In genomic region chr3:56830315-56831097, GRCm38 (mm10) we compare ENCODE assay signal across 20 mouse cellular contexts.
DNase-seq lines count a peak whose midpoint lies in the region; ATAC-seq and TF ChIP-seq lines count a peak whose summit lies in the region.
"Had no signal": no experiment of that assay in that cellular context is flagged by ENCODE, and none has a peak within 500 bp of the region (broad histone marks: within the 10 kb centered on the region; RNA-seq: fewer than 3 reads in every experiment).

No protein-coding gene starts in this region.

- 56% methylated on average over 4 of the region's 4 CpGs for WGBS in forebrain, embryonic 12.5 days
- 73% methylated on average over 4 of the region's 4 CpGs for WGBS in forebrain, embryonic 10.5 days
- WGBS in forebrain, postnatal 0 days = 47% methylated on average over 4 of the region's 4 CpGs

- no peak overlapping the region for H3K9ac ChIP-seq in forebrain, embryonic 12.5 days
- H3K9ac ChIP-seq in forebrain, postnatal 0 days = no peak overlapping the region
- H3K9ac ChIP-seq: liver, embryonic 13.5 days; midbrain, embryonic 13.5 days had no signal

- ATAC-seq in forebrain, embryonic 12.5 days (ENCODE audit: low FRiP score) = peak; percentile 63; the same call in 1 of the 2 replicates
- ATAC-seq in forebrain, postnatal 0 days = peak; percentile 91
- ATAC-seq: hindbrain, postnatal 0 days; intestine, embryonic 16.5 days; midbrain, embryonic 13.5 days had no signal

- intact Hi-C loops in heart, postnatal 10 days (cut with DNase I) = no loop called here
- intact Hi-C loops in heart, postnatal 14 days (cut with DNase I) = no loop called here

- no peak overlapping the region for H3K4me3 ChIP-seq in forebrain, embryonic 12.5 days (replicated peaks)
- H3K4me3 ChIP-seq in forebrain, embryonic 10.5 days = no peak overlapping the region
- no peak overlapping the region for H3K4me3 ChIP-seq in forebrain, postnatal 0 days (ENCODE audit: low read depth, low read length)
- H3K4me3 ChIP-seq: liver, embryonic 13.5 days; megakaryocyte, embryonic 14.5 days; midbrain, embryonic 13.5 days had no signal

- H3K4me1 ChIP-seq in forebrain, embryonic 12.5 days = no peaks in the 10 kb centered on the region
- no peaks in the 10 kb centered on the region for H3K4me1 ChIP-seq in forebrain, embryonic 10.5 days
- H3K4me1 ChIP-seq in forebrain, postnatal 0 days (ENCODE audit: insufficient read depth) = no peaks in the 10 kb centered on the region
- H3K4me1 ChIP-seq: liver, embryonic 13.5 days; megakaryocyte, embryonic 14.5 days; midbrain, embryonic 13.5 days had no signal

- H3K27me3 ChIP-seq in forebrain, embryonic 12.5 days = no peaks in the 10 kb centered on the region
- H3K27me3 ChIP-seq in forebrain, embryonic 10.5 days (ENCODE audit: poor library complexity, severe bottlenecking) = no peaks in the 10 kb centered on the region
- H3K27me3 ChIP-seq in forebrain, postnatal 0 days (ENCODE audit: insufficient read depth, low read length) = no peaks in the 10 kb centered on the region; the same call in 1 of the 2 replicates
- H3K27me3 ChIP-seq: liver, embryonic 13.5 days; megakaryocyte, embryonic 14.5 days; midbrain, embryonic 13.5 days had no signal

- H3K36me3 ChIP-seq in forebrain, embryonic 12.5 days (replicated peaks) = no peaks in the 10 kb centered on the region
- H3K36me3 ChIP-seq in forebrain, embryonic 10.5 days (replicated peaks) = no peaks in the 10 kb centered on the region
- H3K36me3 ChIP-seq in forebrain, postnatal 0 days (ENCODE audit: insufficient read depth) = no peaks in the 10 kb centered on the region
- H3K36me3 ChIP-seq: liver, embryonic 13.5 days; midbrain, embryonic 13.5 days had no signal

- H3K27ac ChIP-seq in forebrain, embryonic 12.5 days = 0 out of 2 replicates have a peak overlapping the region, but pooled peaks have one; percentile 31
- H3K27ac ChIP-seq in forebrain, embryonic 10.5 days = no peak overlapping the region
- 0 out of 2 replicates have a peak overlapping the region, but pooled peaks have one; percentile 37 for H3K27ac ChIP-seq in forebrain, postnatal 0 days (ENCODE audit: low read depth, low read length)
- H3K27ac ChIP-seq: hindbrain, postnatal 0 days; liver, embryonic 13.5 days; midbrain, embryonic 13.5 days had no signal

- no peak for TF ChIP-seq POLR2A in brain, embryonic 14.5 days (IDR thresholded peaks at IDR 0.05; ENCODE audit: borderline replicate concordance, extremely low read depth, insufficient read depth, insufficient read length, poor library complexity, severe bottlenecking)

- TF ChIP-seq CTCF in brain, embryonic 14.5 days (IDR thresholded peaks at IDR 0.05; ENCODE audit: borderline replicate concordance, extremely low read depth, insufficient read depth, insufficient read length) = no peak
- no peak for TF ChIP-seq CTCF in forebrain, postnatal 0 days (IDR thresholded peaks at IDR 0.05; ENCODE audit: low read depth)

- DNase-seq in forebrain, embryonic 10.5 days (ENCODE audit: extremely low spot score, low spot score) = no peak
- DNase-seq in heart, postnatal 10 days = peak; percentile 2
- DNase-seq in heart, postnatal 14 days = no peak
- peak; percentile 81 for DNase-seq in brain, embryonic 14.5 days (ENCODE audit: low read depth)
- peak; percentile 41 for DNase-seq in forebrain, postnatal 0 days
- DNase-seq in urinary bladder, adult 18-20 months (ENCODE audit: low spot score in 2 of 2) = no peak
- DNase-seq: adrenal gland, postnatal 25 days; cerebellum, adult 9-11 months; gastrocnemius, postnatal 36 days; kidney, postnatal 36 days; liver, embryonic 13.5 days; lung, adult 2 months; thymus, adult 18-20 months; thymus, postnatal 36 days had no signal

- H3K9me3 ChIP-seq in forebrain, embryonic 12.5 days = no peaks in the 10 kb centered on the region
- H3K9me3 ChIP-seq in forebrain, embryonic 10.5 days = no peaks in the 10 kb centered on the region
- H3K9me3 ChIP-seq in forebrain, postnatal 0 days (ENCODE audit: low read length) = no peaks in the 10 kb centered on the region
- H3K9me3 ChIP-seq: liver, embryonic 13.5 days; megakaryocyte, embryonic 14.5 days; midbrain, embryonic 13.5 days had no signal

- H3K4me2 ChIP-seq in forebrain, embryonic 12.5 days = no peak overlapping the region
- H3K4me2 ChIP-seq in forebrain, postnatal 0 days (ENCODE audit: low read depth) = no peak overlapping the region
- H3K4me2 ChIP-seq: heart, embryonic 11.5 days; liver, embryonic 13.5 days; midbrain, embryonic 13.5 days had no signal

Comparison
In these comparisons a context has a peak if more than half of its experiments do, and no peak if none do; other contexts are left out.
1. DNase-seq: peak in heart, postnatal 10 days (2 of 2), brain, embryonic 14.5 days (single experiment) and forebrain, postnatal 0 days (single experiment); none in forebrain, embryonic 10.5 days (single experiment), heart, postnatal 14 days (0 of 2) and urinary bladder, adult 18-20 months (0 of 2).